Mouse (Mus musculus) T-helper 17 cell (primary cell): Measurements from ENCODE around the gene Rpl23.

ENCODE experiments used
- in situ Hi-C, 2 experiments: fragments of 300-600 bp; cut with MboI, MseI; formaldehyde crosslinking; loops; 1 replicate in 1 of 2; 2 replicates in 1 of 2; pipeline ENCODE4 v1.15.1; 2025; ENCODE audit warnings: high pct_unique_total_duplicates in 2 of 2

Rpl23 gene

DNA sequence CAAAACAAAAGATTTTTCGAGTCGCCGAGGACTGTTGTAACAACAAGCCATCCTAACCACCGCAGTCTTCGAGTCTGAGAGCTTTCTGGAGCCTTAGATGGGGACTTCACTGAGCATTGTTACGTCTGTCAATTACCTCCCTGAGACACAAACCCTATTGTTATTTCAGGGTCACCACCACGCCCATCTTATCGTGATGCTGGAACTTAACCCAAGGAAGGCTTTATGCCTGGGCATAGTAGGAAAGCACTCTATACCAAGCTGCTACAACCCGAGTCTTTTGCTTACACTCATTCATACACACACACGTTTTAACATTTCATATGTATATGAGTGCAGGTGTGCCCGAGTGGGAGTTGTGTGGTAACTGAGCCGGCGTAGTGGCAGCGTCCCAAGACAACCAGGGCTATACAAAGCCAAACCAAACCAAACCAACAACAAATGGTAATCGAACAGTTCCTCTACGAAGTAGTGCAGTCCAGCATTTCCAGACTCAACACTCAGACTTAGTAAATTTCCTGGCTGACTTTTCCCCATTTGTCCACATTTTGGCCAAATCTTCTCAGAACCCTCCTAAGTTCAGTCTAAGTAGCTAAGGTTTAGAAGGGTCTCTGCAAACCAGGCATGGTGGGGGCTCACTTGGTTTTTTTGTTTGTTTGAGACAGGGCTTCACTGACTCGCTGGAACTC lies 6.3 kb downstream of the Rpl23 start, which contains the start of gene 1700001P01Rik:
TSS of gene 1700001P01Rik (minus strand) at position 111 of the 689 bp plus-strand sequence.
- in situ Hi-C loops: no loop called here

DNA sequence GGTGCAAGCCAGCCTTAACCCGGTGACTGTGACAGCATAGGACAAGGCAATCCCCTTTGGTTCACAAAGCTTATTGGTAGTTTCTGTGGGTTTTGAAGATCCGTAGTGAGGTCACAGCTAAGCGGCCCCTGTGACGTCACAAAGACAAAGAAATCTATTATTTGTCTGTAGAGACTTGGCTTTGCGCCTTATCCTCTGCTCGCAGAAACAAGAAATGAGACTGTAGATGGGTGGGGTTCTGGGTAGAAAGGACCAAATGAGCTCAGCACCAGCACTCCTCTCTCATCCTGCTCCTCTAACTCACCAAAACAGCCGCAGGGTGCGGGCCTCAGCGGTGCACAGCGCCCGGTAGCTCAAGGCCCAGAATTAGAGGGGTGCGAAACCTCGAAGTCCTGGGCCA lies 7.1 kb downstream of the Rpl23 start:
- in situ Hi-C loops: no loop called here

- in situ Hi-C loops: no loop called here
Measured at GRCm38 (mm10) chr11:97771410-97771809, 10.8 kb downstream of the Rpl23 start.

- in situ Hi-C loops: no loop called here
Measured at GRCm38 (mm10) chr11:97769704-97770103, 12.5 kb downstream of the Rpl23 start.

GRCm38 (mm10) chr11:97766154-97766881 lies 15.9 kb downstream of the Rpl23 start, which contains the start of gene Cwc25:
Gene Cwc25, minus strand, starts transcription at chr11:97766556.
- in situ Hi-C loops: no loop called here

DNA sequence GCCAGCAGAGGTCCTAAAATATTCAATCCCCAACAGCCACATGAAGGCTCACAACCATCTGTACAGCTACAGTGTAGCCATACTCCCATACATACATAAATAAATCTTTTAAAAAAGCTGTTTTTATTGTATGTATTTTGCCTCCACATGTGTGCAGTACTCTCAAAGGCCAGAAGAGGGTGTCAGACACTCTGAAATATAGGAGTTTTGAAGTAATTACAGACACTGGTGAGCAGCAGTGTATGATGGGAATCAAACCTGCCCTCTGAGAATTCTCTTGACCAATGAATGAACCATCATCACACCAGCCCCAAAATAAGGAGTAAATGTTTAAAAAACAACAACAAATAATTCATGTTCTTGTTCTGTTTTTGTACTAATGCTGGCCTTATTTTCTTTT lies 20.6 kb downstream of the Rpl23 start:
- in situ Hi-C loops: no loop called here

- in situ Hi-C loops: no loop called here
Measured at GRCm38 (mm10) chr11:97758942-97759341, 23.3 kb downstream of the Rpl23 start.

- in situ Hi-C loops: no loop called here
Measured at GRCm38 (mm10) chr11:97758125-97758524, 24.1 kb downstream of the Rpl23 start.

DNA sequence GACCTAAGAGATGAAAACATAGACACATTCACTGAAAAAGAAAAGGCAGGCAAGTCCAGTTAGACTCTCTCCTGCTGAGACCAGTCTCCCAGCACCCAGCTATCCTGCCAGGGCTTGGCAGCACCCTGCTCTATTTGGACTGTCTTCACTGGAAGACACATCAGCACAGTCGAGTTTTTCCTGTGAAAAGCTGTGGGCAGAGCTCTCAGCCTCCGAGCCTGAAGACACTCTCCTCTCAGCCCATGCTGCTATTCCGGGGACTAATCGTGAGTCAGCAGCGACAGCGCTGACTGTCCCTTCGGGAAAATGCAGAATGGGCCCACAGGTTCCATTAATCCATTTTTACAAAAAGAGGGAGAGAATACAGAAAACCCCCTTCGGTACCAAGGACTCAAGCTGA lies 29.0 kb downstream of the Rpl23 start:
- in situ Hi-C loops: no loop called here

GRCm38 (mm10) chr11:97748496-97748895 lies 33.7 kb downstream of the Rpl23 start:
- in situ Hi-C loops: no loop called here

DNA sequence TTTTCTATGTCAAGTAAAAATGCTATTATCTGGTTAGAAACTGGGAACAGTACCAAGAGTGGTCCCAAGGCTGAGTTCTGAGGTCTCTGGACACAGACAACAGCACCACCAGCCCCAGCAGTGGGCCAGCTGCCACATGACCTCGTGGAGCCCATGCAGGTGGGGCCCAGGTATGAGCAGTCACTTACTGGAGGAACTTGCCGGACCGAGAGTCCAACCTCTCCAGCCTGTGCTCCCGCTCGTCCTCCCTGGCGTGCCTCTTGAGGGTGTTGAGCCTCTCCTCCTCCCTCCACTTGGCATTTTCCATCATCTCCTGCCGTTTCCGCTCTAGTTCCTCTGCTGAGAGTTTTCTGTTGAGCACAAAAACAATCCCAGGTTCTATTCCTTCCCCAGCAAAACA lies 34.5 kb downstream of the Rpl23 start:
- in situ Hi-C loops: no loop called here

- in situ Hi-C loops: no loop called here
Measured at GRCm38 (mm10) chr11:97745331-97745721, 36.9 kb downstream of the Rpl23 start.

- in situ Hi-C loops: loop anchor here in 1 of 2 experiments (5.0 kb wide), 1 partner anchor 38 kb away; no protein-coding TSS in a partner anchor
Measured at GRCm38 (mm10) chr11:97744718-97745330, 37.4 kb downstream of the Rpl23 start.

DNA sequence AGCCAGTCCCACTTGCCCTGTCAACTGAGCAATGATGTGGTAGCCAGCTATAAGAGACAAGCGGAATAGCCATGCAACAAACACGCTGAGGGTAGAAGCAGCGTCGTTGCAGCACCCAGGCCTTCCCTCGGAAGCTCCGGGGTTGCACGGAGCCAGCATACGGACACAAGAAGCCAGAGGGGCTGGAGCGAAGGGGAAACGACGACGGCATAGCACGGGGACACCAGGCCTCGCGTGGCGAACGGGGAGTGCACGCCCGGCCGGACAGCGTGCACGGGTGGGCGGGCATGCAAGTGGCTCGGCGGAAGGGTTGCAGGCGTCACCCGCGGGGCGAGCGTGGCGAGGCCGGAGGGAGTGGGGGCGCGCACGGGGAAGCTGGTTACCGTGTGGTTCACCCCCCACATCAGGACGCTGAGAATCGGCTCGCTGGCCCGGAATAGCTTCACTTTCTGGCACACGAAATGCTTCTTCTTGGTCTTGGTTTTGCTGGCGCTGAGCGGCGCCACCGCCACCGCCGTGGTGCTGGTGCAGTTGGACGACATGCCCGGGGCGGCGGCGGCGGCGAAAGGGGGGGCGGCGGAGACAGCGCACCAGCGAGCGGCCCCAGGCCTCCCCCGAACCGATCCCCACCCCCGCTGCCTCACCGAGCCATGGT lies 38.0 kb downstream of the Rpl23 start, which contains the start of gene Pip4k2b:
TSS of gene Pip4k2b (minus strand) at position 642 of the 655 bp plus-strand sequence.
- in situ Hi-C loops: loop anchor here in 1 of 2 experiments (5.0 kb wide), 1 partner anchor 37 kb away; no protein-coding TSS in a partner anchor

DNA sequence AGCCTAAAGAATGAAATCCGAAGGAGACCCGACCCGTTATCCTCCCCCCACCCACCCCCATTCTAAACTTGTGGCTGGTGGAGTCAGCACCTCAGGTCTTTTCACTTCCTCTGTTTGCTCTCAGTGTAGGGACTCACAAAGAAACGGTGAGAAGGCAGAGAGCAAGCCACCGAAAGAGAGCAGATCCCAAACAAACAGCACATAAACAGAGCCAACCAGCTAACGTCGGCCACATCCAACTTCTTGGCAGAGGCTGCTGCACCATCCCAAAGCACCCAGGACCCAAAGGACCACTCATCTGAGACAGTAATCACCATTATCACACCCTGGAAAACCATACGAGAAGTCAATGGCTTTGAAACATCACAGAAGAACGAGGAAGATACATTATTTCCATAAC lies 38.8 kb downstream of the Rpl23 start:
- in situ Hi-C loops: loop anchor here in 1 of 2 experiments (5.0 kb wide), 1 partner anchor 36 kb away; no protein-coding TSS in a partner anchor

GRCm38 (mm10) chr11:97742591-97742990 lies 39.6 kb downstream of the Rpl23 start:
- in situ Hi-C loops: loop anchor here in 1 of 2 experiments (5.0 kb wide), 1 partner anchor 35 kb away; no protein-coding TSS in a partner anchor

DNA sequence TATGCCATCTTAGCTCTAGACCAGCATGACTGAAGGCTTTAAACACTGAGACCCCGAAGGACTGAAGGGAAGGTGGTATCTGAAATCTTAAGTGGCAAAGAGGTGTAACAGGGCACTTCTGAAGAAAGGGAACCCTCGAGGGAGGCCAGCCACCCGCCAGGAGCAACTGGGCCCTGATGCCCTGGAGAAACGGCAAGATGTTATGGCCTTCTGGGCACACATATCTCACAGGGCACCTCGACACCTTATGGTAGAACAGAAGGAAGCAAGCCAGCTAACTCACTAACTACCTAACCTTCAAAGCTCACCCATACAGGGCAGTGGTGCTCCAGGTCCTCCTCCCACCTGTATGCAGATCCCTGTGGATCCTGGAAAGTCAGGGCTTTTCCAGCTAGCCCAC lies 40.1 kb downstream of the Rpl23 start:
- in situ Hi-C loops: loop anchor here in 1 of 2 experiments (5.0 kb wide), 1 partner anchor 35 kb away; no protein-coding TSS in a partner anchor

- in situ Hi-C loops: loop anchor here in 1 of 2 experiments (5.0 kb wide), 1 partner anchor 33 kb away; no protein-coding TSS in a partner anchor
Measured at GRCm38 (mm10) chr11:97740190-97740589, 42.0 kb downstream of the Rpl23 start.

GRCm38 (mm10) chr11:97739155-97739554 lies 43.1 kb downstream of the Rpl23 start:
- in situ Hi-C loops: loop anchor here in 1 of 2 experiments (5.0 kb wide), 1 partner anchor 37 kb away; the partner anchor contains the start of genes Pcgf2 and Psmb3

- in situ Hi-C loops: loop anchor here in 1 of 2 experiments (5.0 kb wide), 1 partner anchor 36 kb away; the partner anchor contains the start of genes Pcgf2 and Psmb3
Measured at GRCm38 (mm10) chr11:97738703-97739102, 43.5 kb downstream of the Rpl23 start.

GRCm38 (mm10) chr11:97737600-97737999 lies 44.6 kb downstream of the Rpl23 start:
- in situ Hi-C loops: loop anchor here in 1 of 2 experiments (5.0 kb wide), 1 partner anchor 35 kb away; the partner anchor contains the start of genes Pcgf2 and Psmb3
